Mouse (Mus musculus) gastrocnemius, adult 18-20 months (tissue): ENCODE results near the gene Slc36a2. TPM values are rescaled to one million over a fixed set of nuclear protein-coding genes. Genes with fewer than 3 reads are reported as not detected.
"Not testable (repeated sequence)": the region's sequence is repeated elsewhere in the genome, so short reads cannot be mapped to it uniquely, and the experiment has no call there.

Experiments used
- DNase-seq: peaks from one replicate; pipeline ENCODE4 v3.0.0; 2021; ENCODE audit warnings: low spot score
- total RNA-seq, 2 experiments: library from RNA; stranded (reverse); gene quantifications; 2 replicates each; pipeline ENCODE4 v1.2.3; 2021

The Slc36a2 gene
- total RNA-seq, 2 experiments from 2014 or later = 0.66 to 1.4 TPM

DNA sequence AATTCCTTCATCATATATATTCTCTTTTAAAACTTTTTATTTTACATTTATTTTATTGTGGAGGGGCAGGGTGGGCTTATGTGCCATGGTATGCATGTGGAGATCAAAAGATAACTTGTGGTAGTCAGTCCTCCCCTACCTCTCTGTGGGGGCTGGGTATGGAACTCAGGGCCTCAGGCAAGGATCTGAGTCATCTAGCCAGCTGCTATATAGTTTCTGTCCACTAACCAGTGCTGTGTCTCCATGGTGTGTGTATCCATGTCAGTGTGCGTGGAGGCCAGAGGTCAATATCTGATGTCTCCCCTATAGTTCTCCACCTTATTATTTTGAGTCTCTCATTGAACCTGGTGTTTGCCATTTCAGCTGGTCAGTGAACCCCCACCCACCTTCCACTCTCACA is 50.5 kb downstream of the Slc36a2 start:
- DNase-seq = no peak

DNA sequence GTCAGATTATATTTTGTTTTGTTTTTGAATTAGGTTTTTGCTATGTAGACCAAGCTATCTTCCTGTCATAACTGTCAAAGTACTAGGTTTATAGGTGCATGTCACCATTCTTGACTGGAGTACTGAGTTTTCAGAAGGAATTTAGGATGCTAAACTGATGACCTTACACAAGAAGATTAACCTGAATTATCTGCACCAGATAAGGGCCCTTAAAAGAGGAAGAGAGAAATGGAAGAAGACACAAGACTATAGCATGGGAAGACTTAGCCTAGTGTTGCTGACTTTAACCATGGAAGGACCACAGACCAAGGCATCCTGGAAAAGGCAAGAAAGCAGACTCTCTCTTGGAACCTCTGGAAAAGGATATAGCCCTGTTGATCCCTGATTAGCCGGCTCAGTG is 51.7 kb downstream of the Slc36a2 start:
- no peak for DNase-seq

DNA sequence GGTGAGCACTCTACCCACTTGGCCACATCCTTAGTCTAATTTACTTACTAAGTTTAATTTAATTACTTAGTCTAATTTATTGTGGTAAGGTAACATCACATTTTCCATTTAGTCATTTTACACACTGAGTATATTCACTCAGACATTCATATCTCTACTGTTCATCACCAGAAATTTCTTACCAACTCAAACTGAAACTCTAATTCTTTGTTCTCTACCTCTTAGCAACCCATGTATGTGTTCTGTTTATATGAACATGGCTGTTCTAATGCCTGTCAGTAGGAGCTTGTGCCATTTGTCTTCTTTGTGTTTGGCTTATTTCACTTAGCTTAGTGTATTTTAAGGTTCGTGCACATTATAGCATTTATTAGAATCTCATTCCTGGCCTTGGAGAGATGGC is 52.9 kb downstream of the Slc36a2 start:
- DNase-seq = no peak

DNA sequence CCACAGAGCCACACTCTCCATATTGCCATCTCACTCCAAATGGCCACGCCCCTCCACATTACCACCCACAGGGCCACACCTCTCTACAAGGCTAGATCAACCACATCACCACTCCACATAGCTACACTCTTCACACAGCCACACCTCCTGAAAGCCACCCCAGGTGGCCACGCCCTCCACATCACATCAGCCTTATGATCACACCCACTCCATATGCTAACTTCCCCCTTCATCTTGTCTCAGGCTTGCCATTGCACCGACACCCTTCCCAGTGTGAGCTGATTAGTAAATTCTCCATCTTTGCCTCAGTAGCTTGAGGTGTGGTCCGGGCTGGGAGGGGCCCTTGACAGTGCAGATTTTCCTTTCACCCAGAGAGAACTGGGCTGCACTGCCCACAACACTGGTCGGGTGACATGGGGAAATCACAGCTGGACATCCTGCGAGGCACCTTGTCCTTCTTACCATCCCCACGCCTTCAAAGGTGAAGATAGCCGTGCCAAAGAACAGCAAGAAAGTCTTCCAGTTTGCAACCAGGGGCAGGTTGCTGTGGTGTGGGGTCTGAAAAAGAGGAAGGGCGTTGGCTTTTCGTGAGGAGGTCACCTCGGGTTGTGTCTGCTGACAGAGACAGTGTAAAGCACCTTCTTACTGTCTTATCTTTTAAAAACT is 53.7 kb downstream of the Slc36a2 start:
- DNase-seq = no peak

DNA sequence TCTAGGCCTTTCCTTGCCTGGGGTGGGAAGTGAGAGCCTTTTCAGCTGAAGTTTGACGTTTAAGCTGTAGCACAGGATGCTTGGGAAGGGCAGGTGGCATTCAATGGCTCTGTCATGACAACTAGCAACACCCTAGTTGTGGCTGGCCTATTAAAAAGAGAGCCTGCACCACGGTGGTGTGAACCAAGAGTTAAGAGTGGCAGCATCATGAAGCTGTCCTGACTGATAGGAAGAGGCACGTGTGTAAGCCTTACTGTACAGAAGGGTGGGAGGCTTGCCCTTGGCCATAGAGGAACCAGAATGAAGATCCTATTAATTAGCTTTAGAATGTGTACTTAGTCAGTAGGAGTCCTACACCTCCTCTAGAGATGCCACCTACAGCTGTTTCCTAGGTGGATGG is 56.5 kb downstream of the Slc36a2 start:
- DNase-seq = no peak

DNA sequence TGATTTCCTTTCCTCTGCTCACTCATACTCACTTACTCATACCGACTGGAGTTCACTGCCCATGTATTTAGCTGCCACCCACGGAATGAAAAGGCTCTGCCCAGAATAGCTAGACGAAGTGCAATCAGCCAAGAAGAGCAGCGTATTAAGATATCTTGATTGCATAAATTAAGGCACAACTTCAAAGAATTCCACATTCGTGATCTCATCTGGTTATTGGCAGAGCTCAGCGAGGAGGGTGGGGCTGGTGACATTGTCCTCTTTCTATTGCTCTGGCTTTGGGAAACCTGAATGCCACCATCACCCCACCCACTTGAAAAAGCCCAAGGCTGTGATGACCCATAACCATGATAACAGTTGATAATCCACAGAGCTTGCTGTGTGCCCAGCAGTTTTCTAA is 56.9 kb downstream of the Slc36a2 start:
- DNase-seq = no peak

DNA sequence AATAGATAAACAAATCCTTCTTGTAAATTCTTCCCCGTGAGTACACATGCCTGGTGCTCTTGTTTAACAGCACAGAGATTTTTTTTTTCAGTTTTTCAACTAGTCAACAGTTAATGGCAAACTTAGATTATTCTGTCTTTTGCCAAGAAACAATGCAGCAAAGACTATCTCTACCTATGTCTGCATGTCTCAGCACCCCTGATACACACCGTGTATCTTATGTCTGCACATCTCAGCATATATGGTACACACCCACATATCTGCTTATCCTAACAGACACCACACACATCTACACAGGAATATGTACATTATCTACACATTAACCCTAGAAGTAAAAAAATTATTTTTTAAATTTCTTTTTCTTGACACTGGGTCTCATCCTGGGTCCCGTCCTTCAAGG is 58.2 kb downstream of the Slc36a2 start:
- DNase-seq = no peak

DNA sequence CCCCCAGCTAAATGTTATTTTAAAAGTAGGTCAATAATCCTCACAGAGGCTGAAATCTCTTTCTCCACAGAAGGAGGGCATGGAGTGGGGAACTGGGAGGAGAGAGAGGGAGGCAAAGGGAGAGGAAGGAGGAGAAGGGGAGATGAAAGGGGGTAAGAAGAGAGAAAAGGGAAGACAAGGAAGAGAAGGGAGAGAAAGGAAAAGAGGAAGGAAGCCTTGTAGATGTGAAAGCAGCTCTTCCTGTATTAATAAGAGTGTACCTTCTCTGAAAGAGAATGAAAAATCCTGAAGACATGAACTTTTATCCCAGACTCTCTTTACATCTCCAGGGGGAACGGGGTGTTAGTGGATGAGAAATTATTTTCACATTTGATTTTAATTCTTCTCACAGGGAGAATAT is 63.4 kb downstream of the Slc36a2 start:
- no peak for DNase-seq

DNA sequence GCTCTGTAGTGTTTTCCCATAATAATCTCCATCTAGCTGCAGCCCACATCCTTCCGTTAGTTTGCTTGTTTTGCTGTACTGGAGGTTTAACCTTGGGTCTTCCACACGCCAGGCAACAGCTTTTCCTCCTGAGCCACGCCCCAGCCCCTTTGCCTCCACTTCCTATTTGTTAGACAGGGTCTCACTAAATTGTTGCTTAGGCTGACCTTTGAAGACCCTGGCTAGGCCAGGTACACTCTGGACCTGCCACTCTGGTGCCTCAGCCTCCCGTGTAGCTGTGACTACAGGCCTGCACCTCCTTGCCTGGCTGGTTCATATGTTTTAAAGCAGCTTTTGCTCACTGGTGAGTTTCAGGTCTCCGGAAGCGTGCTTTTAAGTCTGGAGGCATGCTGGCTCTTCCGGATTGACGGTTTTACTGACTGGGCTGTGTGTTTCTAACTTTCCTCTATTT is 64.0 kb downstream of the Slc36a2 start:
- no peak for DNase-seq

DNA sequence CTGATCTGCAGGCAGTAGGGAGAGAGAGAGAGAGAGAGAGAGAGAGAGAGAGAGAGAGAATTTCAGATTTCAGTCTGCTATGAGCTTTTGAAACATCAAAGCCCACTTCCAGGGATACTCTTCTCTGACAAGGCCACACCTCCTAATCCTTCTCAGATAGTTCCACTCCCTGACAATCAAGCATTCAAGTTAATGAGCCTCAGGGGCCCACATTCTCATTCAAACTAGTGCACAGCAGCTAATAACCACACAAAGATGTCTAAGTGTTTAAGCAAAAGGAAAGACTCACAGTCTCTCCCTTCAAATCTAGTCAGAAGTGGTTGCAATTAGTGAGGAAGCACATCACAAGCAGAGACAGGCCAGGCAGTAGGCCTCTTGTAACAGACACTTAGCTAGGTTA is 64.6 kb downstream of the Slc36a2 start:
- no peak for DNase-seq

DNA sequence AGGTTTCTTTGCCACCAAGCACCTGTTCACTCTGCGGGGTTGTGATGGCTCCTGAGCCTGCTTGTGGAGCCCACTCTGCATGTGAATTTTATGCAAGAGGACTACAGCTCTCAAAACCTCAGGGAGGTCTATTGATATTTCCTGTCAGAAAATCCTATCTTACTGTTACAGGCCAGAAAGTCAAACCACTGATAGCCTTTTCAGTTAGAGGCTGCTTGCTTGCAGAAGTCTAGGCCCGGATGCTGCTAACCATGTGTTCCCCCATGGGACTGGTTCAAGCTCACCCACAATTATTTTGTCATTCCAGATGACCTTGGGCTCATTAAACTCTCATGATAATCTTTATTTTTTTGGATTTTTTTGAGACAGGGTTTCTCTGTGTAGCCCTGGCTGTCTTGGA is 67.8 kb downstream of the Slc36a2 start:
- no peak for DNase-seq

DNA sequence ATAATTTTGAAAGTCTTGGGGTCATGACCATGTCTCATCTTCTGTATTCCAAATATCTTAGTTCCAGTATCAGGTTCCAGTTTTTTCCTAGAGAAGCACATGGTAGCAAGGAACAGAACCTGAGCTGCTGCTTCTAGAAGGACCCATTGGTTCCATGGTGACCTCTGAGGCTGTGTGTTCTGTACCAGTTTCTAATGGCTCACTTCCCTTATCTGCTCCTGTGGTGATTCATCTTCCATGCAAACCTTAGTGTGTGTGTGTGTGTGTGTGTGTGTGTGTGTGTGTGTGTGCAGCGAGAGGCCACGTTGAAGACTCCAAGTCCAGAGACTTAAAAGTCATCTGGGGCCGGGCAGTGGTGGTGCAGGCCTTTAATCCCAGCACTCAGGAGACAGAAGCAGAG is 68.9 kb downstream of the Slc36a2 start:
- no peak for DNase-seq

DNA sequence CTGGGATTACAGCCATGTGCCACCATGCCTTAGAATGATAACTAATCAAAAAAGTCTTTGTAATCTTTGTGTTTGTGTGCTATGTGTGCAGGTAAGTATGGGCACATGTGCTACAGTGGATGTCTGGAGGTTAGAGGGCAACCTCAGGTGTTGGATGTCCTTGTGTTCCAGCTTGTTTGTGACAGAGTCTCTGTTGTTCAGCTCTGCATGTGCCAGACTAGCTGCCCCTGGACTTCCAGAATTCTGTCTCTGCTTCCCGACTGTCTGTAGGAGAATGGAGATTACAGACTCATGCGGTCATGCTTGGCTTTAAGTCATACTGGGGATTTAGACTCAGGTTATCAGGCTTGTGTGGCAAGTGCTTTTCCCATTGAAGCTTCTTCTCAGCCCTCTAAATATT is 70.6 kb downstream of the Slc36a2 start:
- DNase-seq = no peak

DNA sequence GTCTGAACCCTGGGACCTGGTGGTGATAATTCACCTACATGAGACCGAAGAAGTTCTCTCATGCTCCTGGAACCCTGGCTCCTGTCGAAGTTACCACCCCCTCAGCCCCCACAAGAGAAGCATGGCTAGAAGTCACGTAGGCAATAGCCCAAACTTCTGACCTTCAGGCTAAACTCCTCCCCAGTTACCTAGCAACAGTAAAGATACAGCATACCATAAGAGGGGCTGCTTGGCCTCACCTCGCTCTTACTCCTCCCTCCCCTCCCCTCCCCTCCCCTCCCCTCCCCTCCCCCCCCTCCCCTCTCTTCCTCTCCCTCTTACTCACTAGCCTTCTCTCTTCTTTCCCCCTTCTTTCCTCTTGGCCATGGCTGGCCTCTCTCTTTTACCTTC is 71.0 kb downstream of the Slc36a2 start:
- DNase-seq = not testable (repeated sequence)

DNA sequence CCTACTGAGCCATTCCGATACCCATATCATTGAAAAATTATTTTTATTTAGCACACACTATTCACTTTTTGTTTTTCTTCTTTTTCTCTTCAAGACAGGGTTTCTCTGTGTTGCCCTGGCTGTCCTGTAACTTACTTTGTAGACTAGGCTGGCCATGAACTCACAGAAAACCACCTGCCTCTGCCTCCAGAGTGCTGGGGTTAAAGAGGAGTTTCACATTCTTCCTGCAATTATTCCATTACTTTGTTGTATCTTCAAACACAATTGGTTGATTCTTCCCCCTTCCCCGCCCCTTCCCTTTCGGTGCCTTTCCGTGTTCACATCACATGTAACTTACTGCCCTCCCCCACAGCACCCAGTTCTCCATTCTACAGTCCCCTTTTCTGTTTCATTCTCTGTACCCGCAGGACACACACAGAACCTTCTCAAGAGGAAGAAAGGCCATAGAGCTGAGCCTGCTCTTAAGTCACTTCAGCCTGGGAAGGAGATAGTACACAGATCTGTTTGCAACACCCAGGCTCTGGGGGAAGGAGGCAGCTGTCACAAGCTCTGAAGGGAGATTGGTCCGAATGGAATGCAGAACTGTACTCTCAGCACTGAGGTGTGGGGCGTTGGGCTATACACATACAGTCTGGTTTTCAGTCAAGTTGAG is 71.5 kb downstream of the Slc36a2 start:
- DNase-seq = no peak

DNA sequence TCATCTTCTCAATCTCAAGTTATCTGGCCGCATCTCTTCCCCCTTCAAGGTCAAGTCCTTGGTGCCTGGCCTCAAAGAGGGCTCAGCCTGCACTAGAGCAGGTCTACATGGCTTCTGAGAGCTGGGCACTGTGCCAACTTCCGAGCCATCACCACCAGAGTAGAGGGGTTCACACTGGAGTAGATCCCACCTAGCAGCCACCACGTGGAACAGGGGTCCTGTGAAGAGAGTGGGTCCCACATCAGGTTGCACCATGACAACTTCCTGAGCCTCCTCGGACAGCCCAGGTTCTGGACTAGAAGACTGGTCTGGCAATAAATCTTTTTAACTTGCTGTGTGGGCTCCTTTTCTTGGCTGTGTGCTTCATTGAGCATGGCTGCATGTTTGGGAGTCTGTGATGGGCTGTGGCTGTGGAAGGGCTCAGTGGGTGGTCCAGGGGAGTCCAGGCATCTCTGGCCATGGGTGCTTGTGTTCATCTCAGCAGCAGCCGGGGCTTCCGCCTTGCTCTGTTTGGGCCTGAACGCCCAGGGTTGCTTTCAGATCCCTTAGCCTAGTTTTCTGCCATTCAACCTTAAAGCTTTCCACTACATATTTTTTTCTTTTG is 74.2 kb downstream of the Slc36a2 start:
- no peak for DNase-seq

DNA sequence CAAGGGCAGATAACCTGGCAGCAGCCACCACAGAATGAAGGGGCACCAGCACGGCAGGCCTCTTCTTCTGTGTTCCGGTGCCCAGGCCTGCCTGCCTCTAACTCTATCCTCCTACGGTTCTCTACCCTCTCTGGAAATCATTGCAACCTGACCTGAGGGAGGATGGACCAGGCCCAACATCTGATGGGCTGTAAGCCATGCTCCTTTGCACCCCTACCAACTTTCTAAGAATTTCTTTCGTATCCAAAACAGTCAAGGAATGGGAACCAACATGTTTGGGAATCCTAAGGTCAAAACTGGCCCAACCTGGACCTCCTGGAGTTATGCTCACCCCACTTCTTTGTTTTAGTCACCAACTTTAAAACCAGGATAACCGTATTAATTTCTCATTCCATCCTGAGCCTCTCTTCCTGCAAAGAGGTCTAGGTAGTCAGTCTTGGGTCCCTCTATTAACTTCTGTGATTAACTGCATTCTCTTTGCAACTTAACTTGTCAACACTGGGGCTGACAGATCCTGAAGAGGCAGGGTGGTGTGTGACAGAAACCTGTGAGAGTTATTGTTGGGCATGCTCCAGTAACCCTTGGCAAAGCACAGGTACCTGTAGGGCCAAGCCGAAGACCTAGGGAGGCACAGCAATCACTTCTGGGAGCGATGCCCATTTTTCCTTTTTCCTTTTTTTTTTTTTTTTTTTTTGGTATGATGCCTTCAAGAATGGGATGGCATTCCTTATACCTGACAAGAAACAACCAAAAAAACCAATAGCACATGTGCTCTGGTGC is 75.2 kb downstream of the Slc36a2 start:
- DNase-seq = no peak

Other genes starting within 250 kb of the Slc36a2 start
- 10 to 100 TPM; 35.9 to 36.3 TPM for gene Tnip1, start 222.2 kb downstream of the Slc36a2 start, total RNA-seq
- gene Anxa6, start 151.6 kb downstream of the Slc36a2 start, total RNA-seq = 100 to 1,000 TPM; 169 to 174 TPM
- 1 to 10 TPM; 3.0 to 3.3 TPM for gene Ccdc69, start 106.9 kb downstream of the Slc36a2 start, total RNA-seq
- 1 to 10 TPM; 8.2 TPM for gene Gm2a, start 87.0 kb downstream of the Slc36a2 start, total RNA-seq
- gene Slc36a3, start 33.4 kb downstream of the Slc36a2 start, total RNA-seq = not detected
- 1 to 10 TPM; 5.3 to 6.4 TPM for gene Slc36a1, start 19.3 kb upstream of the Slc36a2 start, total RNA-seq
- under 1 TPM; 0.02 to 0.05 TPM for gene Fat2, start 151.5 kb upstream of the Slc36a2 start, total RNA-seq
- gene Sparc, start 238.1 kb upstream of the Slc36a2 start, total RNA-seq = 100 to 1,000 TPM; 141 to 200 TPM